Mouse (Mus musculus): ENCODE results near the gene Spon1. TPM values are rescaled to one million over a fixed set of nuclear protein-coding genes. Genes with fewer than 3 reads are reported as not detected.
A peak's percentile ranks its signal among the peaks of the same experiment; 100 is the strongest.

Spon1 gene
- polyA plus RNA-seq, 1 experiment from 2014 or later: 47.0 TPM

DNA sequence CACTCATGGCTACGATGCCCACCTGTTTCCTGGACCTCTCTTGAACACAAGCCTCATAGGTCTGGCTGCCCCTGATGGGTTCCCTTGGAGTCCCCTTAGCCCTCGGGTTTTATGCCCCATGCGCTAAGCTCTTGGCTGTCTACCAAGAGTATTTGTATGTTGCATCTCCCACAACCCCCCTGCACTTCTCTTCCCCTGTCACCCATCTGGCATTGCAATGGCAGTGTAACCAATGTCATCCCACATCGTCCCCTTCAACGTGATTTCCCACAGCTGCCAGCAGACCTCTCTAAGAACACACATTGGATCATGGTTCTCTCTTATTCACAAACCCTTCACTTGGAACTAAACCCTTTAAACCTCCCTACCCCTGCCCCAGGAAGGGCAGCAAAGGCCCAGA lies 239.7 kb downstream of the Spon1 start:
- Histone ChIP-seq H3K9me3 (replicated peaks; ENCODE audit: control insufficient read depth, low read length, poor library complexity, severe bottlenecking) (no peaks in the 10 kb centered on the region), H3K36me3 (ENCODE audit: control insufficient read depth, insufficient read depth, low read length) (no peaks in the 10 kb centered on the region), H3K27me3 (ENCODE audit: control insufficient read depth, insufficient read depth, low read depth, low read length) (no peaks in the 10 kb centered on the region), H3K4me3 (ENCODE audit: low read depth, low read length) (no peak overlapping the region), H3K27ac (ENCODE audit: low read length) (no peak overlapping the region), H3K9ac (ENCODE audit: low read depth, low read length) (no peak overlapping the region), H3K4me1 (ENCODE audit: control insufficient read depth, insufficient read depth, low read length) (peaks cover 10% of the 10 kb centered on the region), H3K4me2 (ENCODE audit: low read length) (no peak overlapping the region)
- WGBS: 56% methylated on average over 5 of the region's 5 CpGs
- ATAC-seq: no peak

DNA sequence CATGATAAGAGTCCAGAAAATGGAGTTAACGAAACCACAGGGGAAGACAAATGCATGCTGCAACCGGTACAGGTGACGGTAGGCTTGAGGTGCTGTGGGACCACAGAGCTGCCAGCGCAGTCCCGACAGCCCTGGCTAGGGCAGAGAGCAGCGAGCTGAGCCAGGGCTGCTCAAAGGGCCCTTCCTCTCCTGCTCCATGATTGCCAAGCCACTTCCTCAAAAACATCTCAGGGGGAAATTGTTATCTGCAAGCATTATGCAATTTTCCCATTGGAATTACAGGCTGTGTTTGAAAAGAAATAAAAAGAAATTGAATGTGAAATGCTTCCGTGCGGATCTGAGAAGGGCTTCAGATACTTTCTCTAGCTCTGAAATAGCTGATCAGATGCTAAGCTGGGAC lies 240.7 kb downstream of the Spon1 start:
- no peaks in the 10 kb centered on the region for H3K36me3 ChIP-seq (ENCODE audit: control insufficient read depth, insufficient read depth, low read length)
- H3K27me3 ChIP-seq (ENCODE audit: control insufficient read depth, insufficient read depth, low read depth, low read length): no peaks in the 10 kb centered on the region
- no peak for ATAC-seq
- H3K9ac ChIP-seq (ENCODE audit: low read depth, low read length): no peak overlapping the region
- no peaks in the 10 kb centered on the region for H3K9me3 ChIP-seq (replicated peaks; ENCODE audit: control insufficient read depth, low read length, poor library complexity, severe bottlenecking)
- H3K4me3 ChIP-seq (ENCODE audit: low read depth, low read length): no peak overlapping the region
- WGBS: 68% methylated on average over 8 of the region's 8 CpGs
- no peak overlapping the region for H3K4me2 ChIP-seq (ENCODE audit: low read length)
- no peak overlapping the region for H3K27ac ChIP-seq (ENCODE audit: low read length)
- peaks cover 10% of the 10 kb centered on the region for H3K4me1 ChIP-seq (ENCODE audit: control insufficient read depth, insufficient read depth, low read length)

GRCm38 (mm10) chr7:114007565-114007964 lies 241.8 kb downstream of the Spon1 start:
- no peak overlapping the region for H3K9ac ChIP-seq (ENCODE audit: low read depth, low read length)
- H3K36me3 ChIP-seq (ENCODE audit: control insufficient read depth, insufficient read depth, low read length): no peaks in the 10 kb centered on the region
- no peak for ATAC-seq
- WGBS: 72% methylated on average over 5 of the region's 5 CpGs
- H3K4me3 ChIP-seq (ENCODE audit: low read depth, low read length): no peak overlapping the region
- peaks cover 10% of the 10 kb centered on the region for H3K4me1 ChIP-seq (ENCODE audit: control insufficient read depth, insufficient read depth, low read length)
- H3K4me2 ChIP-seq (ENCODE audit: low read length): no peak overlapping the region
- no peaks in the 10 kb centered on the region for H3K9me3 ChIP-seq (replicated peaks; ENCODE audit: control insufficient read depth, low read length, poor library complexity, severe bottlenecking)
- no peak overlapping the region for H3K27ac ChIP-seq (ENCODE audit: low read length)
- no peaks in the 10 kb centered on the region for H3K27me3 ChIP-seq (ENCODE audit: control insufficient read depth, insufficient read depth, low read depth, low read length)

GRCm38 (mm10) chr7:114011726-114012443 lies 246.1 kb downstream of the Spon1 start:
- Histone ChIP-seq H3K4me3 (ENCODE audit: low read depth, low read length) (no peak overlapping the region), H3K4me1 (ENCODE audit: control insufficient read depth, insufficient read depth, low read length) (no peaks in the 10 kb centered on the region), H3K9ac (ENCODE audit: low read depth, low read length) (no peak overlapping the region), H3K36me3 (ENCODE audit: control insufficient read depth, insufficient read depth, low read length) (no peaks in the 10 kb centered on the region), H3K27me3 (ENCODE audit: control insufficient read depth, insufficient read depth, low read depth, low read length) (no peaks in the 10 kb centered on the region), H3K9me3 (replicated peaks; ENCODE audit: control insufficient read depth, low read length, poor library complexity, severe bottlenecking) (no peaks in the 10 kb centered on the region), H3K27ac (ENCODE audit: low read length) (no peak overlapping the region), H3K4me2 (ENCODE audit: low read length) (no peak overlapping the region)
- no peak for ATAC-seq
- 56% methylated on average over 9 of the region's 9 CpGs for WGBS

DNA sequence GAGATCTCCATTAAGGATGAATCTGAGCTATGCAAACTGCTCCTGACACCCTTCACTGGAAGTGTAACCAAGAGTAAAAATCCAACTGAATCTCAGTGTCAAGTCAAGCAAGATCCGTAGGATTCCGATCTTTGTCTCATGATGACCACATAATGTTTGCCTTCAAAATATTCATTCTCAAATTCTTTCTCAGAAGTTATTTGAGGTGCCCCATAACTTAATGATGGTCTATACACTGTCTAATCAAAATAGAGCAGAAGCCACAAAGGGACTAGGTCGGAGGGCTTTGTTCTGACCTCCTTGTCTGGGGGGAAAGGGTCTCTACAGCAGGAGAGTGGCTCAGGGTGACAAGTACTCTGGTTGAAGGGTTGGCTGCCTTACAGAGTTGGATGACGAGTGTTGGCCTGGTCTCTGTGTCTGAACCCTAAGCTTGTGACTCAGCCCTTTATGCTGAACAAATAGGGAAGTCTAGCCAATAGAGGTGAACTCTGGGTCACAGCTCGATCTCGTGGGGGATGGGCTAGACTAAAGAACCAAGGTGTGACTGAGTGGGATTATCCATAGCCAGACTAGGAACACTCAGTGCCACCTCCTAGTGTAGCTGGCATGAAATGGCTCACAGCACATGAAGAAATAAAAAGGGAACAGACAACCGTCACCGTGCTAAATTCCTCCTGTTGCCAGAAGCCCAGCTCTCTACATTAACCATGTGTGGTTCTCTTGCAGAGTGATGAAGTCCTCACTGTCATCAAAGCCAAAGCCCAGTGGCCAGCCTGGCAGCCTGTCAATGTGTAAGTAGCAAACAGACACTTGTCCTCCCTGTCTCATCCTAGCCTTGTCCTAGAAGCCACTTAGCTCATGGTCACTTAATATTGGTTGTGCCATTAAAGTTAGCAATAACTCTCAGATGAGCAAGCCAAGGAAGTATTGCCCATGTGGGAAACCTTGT lies 250.5 kb downstream of the Spon1 start:
- H3K4me1 ChIP-seq (ENCODE audit: control insufficient read depth, insufficient read depth, low read length): peaks cover 3% of the 10 kb centered on the region
- no peaks in the 10 kb centered on the region for H3K27me3 ChIP-seq (ENCODE audit: control insufficient read depth, insufficient read depth, low read depth, low read length)
- no peaks in the 10 kb centered on the region for H3K9me3 ChIP-seq (replicated peaks; ENCODE audit: control insufficient read depth, low read length, poor library complexity, severe bottlenecking)
- H3K27ac ChIP-seq (ENCODE audit: low read length): no peak overlapping the region
- ATAC-seq: no peak
- H3K4me2 ChIP-seq (ENCODE audit: low read length): no peak overlapping the region
- H3K36me3 ChIP-seq (ENCODE audit: control insufficient read depth, insufficient read depth, low read length): no peaks in the 10 kb centered on the region
- no peak overlapping the region for H3K4me3 ChIP-seq (ENCODE audit: low read depth, low read length)
- WGBS: 86% methylated on average over 8 of the region's 8 CpGs
- H3K9ac ChIP-seq (ENCODE audit: low read depth, low read length): no peak overlapping the region

GRCm38 (mm10) chr7:114018861-114019260 lies 253.1 kb downstream of the Spon1 start:
- Histone ChIP-seq H3K4me2 (ENCODE audit: low read length) (no peak overlapping the region), H3K27ac (ENCODE audit: low read length) (no peak overlapping the region), H3K4me1 (ENCODE audit: control insufficient read depth, insufficient read depth, low read length) (peaks cover 3% of the 10 kb centered on the region), H3K27me3 (ENCODE audit: control insufficient read depth, insufficient read depth, low read depth, low read length) (no peaks in the 10 kb centered on the region), H3K4me3 (ENCODE audit: low read depth, low read length) (no peak overlapping the region), H3K9me3 (replicated peaks; ENCODE audit: control insufficient read depth, low read length, poor library complexity, severe bottlenecking) (no peaks in the 10 kb centered on the region), H3K36me3 (ENCODE audit: control insufficient read depth, insufficient read depth, low read length) (no peaks in the 10 kb centered on the region), H3K9ac (ENCODE audit: low read depth, low read length) (no peak overlapping the region)
- ATAC-seq: no peak
- WGBS: 86% methylated on average over 3 of the region's 3 CpGs

DNA sequence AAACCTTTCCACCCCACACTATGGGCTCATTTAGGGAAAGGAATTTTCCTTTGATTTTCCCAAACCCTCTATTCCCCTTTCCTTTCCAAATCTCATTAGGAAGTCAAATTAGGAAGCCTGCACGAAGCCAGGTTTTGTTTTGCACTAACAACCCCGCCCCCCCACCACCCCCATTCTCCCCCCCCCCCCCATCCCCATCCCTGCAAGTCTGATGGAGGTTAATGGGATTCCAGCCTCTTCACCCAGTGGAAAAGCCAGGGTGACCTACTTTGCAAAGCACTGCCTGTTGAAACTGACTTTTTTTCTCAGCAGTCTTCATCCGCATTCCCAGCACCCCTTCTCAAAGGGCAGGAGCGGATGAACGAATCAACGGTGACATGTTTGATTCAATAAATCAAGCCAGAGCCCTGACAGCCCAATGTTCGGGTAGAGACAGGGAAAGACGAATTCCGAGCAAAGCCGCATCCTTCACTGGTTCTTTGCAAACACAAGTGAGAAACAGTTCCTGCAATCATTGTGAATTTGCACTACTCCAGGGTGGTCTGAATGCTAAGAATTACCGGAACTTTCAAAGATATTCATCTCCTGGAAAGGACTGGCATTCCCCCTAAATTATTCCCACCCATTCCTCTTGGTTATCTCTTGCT lies 254.4 kb downstream of the Spon1 start:
- H3K9ac ChIP-seq (ENCODE audit: low read depth, low read length): 0 out of 2 replicates have a peak overlapping the region, but pooled peaks have one; percentile 52
- H3K27ac ChIP-seq (ENCODE audit: low read length): peak overlapping the region; percentile 54
- H3K9me3 ChIP-seq (replicated peaks; ENCODE audit: control insufficient read depth, low read length, poor library complexity, severe bottlenecking): no peaks in the 10 kb centered on the region
- 0 out of 2 replicates have a peak, but pooled peaks have one; percentile 26 for ATAC-seq
- H3K36me3 ChIP-seq (ENCODE audit: control insufficient read depth, insufficient read depth, low read length): no peaks in the 10 kb centered on the region
- H3K4me1 ChIP-seq (ENCODE audit: control insufficient read depth, insufficient read depth, low read length): peaks cover 3% of the 10 kb centered on the region
- no peaks in the 10 kb centered on the region for H3K27me3 ChIP-seq (ENCODE audit: control insufficient read depth, insufficient read depth, low read depth, low read length)
- peak overlapping the region; percentile 73 for H3K4me2 ChIP-seq (ENCODE audit: low read length)
- peak overlapping the region; percentile 41 for H3K4me3 ChIP-seq (ENCODE audit: low read depth, low read length)
- WGBS: 2% methylated on average over 11 of the region's 11 CpGs

- H3K9ac ChIP-seq (ENCODE audit: low read depth, low read length): 0 out of 2 replicates have a peak overlapping the region, but pooled peaks have one; percentile 52
- H3K4me3 ChIP-seq (ENCODE audit: low read depth, low read length): peak overlapping the region; percentile 41
- peaks cover 3% of the 10 kb centered on the region for H3K4me1 ChIP-seq (ENCODE audit: control insufficient read depth, insufficient read depth, low read length)
- peak overlapping the region; percentile 54 for H3K27ac ChIP-seq (ENCODE audit: low read length)
- H3K27me3 ChIP-seq (ENCODE audit: control insufficient read depth, insufficient read depth, low read depth, low read length): no peaks in the 10 kb centered on the region
- WGBS: 1% methylated on average over 11 of the region's 11 CpGs
- peak; percentile 76 for ATAC-seq
- H3K4me2 ChIP-seq (ENCODE audit: low read length): peak overlapping the region; percentile 73
- H3K9me3 ChIP-seq (replicated peaks; ENCODE audit: control insufficient read depth, low read length, poor library complexity, severe bottlenecking): no peaks in the 10 kb centered on the region
- H3K36me3 ChIP-seq (ENCODE audit: control insufficient read depth, insufficient read depth, low read length): no peaks in the 10 kb centered on the region
These were observed 254.9 kb downstream of the Spon1 start for GRCm38 (mm10) chr7:114020704-114021093.
